Mouse (Mus musculus): ENCODE measurements around the gene Actr2.

DNA sequence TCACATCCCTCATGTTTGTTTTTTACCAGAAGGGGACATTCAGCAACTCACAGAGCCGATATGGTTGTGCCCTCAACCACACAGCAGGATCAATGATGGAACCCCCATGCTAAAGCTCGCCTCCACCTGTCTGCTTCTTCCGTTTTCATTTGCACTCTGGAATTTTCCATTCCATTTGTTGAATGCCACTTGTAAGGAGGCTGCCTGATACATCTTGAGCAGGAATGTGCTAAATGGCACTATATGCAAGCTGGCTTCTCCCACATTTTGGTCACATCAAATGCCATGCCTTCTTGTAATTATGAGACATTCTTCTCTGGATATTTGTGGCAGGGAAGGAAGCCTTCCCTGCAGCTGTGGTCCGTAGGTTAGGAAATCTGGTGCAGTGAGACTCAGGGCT lies 70.6 kb downstream of the Actr2 start:
- no peak for TF ChIP-seq MYOG (IDR thresholded peaks at IDR 0.05; ENCODE audit: control insufficient read depth in 1 of 3, insufficient read depth in 1 of 3, insufficient read length in 2 of 3, low read depth in 2 of 3)
- no peak for TF ChIP-seq USF1 (IDR thresholded peaks at IDR 0.05; ENCODE audit: low read depth)
- TF ChIP-seq CEBPB (IDR thresholded peaks at IDR 0.05; ENCODE audit: insufficient read depth, poor library complexity, severe bottlenecking) = no peak
- no peak for TF ChIP-seq POLR2A (IDR thresholded peaks at IDR 0.05; ENCODE audit: insufficient read length, low read depth)
- no peak for TF ChIP-seq TCF12 (IDR thresholded peaks at IDR 0.05; ENCODE audit: insufficient read depth, poor library complexity, severe bottlenecking)
- TF ChIP-seq MAX (IDR thresholded peaks at IDR 0.05; ENCODE audit: low read depth) = no peak

All from myocyte (in vitro differentiated cells).